ENCODE assay signal across 17 mouse cellular contexts in the genomic region with DNA sequence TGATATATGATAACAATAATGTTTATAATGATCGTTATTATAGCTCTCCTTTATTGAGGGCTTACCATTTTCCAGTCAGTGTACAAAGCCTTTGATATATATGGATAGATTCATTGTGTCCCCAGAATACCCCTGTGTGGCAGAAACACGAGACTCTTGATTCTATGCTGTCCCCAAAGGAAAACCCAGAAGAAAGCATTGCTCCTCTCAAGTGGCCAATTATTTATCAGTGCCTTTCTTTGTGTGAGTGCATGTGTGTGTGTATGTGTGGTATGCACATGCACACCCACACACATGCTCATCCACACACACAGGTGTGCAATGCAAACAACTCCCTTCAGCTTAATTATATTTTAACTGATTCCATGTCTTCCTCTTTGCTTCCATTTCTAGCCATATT. TPM values are rescaled to one million over a fixed set of nuclear protein-coding genes. Genes with fewer than 3 reads are reported as not detected.
A peak's percentile ranks its signal among the peaks of the same experiment; 100 is the strongest.
DNase-seq lines count a peak whose midpoint lies in the region; ATAC-seq and TF ChIP-seq lines count a peak whose summit lies in the region.
"Had no signal": no experiment of that assay in that cellular context is flagged by ENCODE, and none has a peak within 500 bp of the region (broad histone marks: within the 10 kb centered on the region; RNA-seq: fewer than 3 reads in every experiment).

No protein-coding gene starts in this region.

- no peak for TF ChIP-seq CTCF in hindbrain, postnatal 0 days (IDR thresholded peaks at IDR 0.05; ENCODE audit: low read depth)

- no peaks in the 10 kb centered on the region for H3K9me3 ChIP-seq in forebrain, embryonic 16.5 days (ENCODE audit: control insufficient read depth, low read length)
- no peaks in the 10 kb centered on the region for H3K9me3 ChIP-seq in forebrain, embryonic 10.5 days
- no peaks in the 10 kb centered on the region for H3K9me3 ChIP-seq in hindbrain, embryonic 16.5 days (ENCODE audit: control insufficient read depth, low read length)
- no peaks in the 10 kb centered on the region for H3K9me3 ChIP-seq in hindbrain, postnatal 0 days (ENCODE audit: low read length)
- H3K9me3 ChIP-seq in embryonic facial prominence, embryonic 15.5 days (replicated peaks) = no peaks in the 10 kb centered on the region
- no peaks in the 10 kb centered on the region for H3K9me3 ChIP-seq in neural tube, embryonic 15.5 days (replicated peaks)
- no peaks in the 10 kb centered on the region for H3K9me3 ChIP-seq in liver, embryonic 12.5 days (replicated peaks)
- H3K9me3 ChIP-seq: embryonic facial prominence, embryonic 12.5 days; heart, embryonic 13.5 days; hindbrain, embryonic 15.5 days had no signal

- no peak for DNase-seq in forebrain, embryonic 10.5 days (ENCODE audit: extremely low spot score, low spot score)
- DNase-seq in hindbrain, postnatal 0 days (ENCODE audit: low spot score) = no peak
- DNase-seq: adrenal gland, adult 2 months; adrenal gland, postnatal 25 days; embryo, embryonic 11 days; gastrocnemius, postnatal 36 days; heart, adult 11 months; heart, postnatal 36 days; kidney, adult 18-20 months had no signal

- WGBS in forebrain, embryonic 16.5 days = 56% methylated on average over 2 of the region's 2 CpGs
- 84% methylated on average over 2 of the region's 2 CpGs for WGBS in forebrain, embryonic 10.5 days
- WGBS in hindbrain, embryonic 16.5 days = 46% methylated on average over 2 of the region's 2 CpGs
- 65% methylated on average over 2 of the region's 2 CpGs for WGBS in hindbrain, postnatal 0 days
- 66% methylated on average over 2 of the region's 2 CpGs for WGBS in embryonic facial prominence, embryonic 15.5 days
- 26% methylated on average over 2 of the region's 2 CpGs for WGBS in neural tube, embryonic 15.5 days
- 68% methylated on average over 2 of the region's 2 CpGs for WGBS in liver, embryonic 12.5 days (ENCODE audit: insufficient replicate concordance)

- H3K4me1 ChIP-seq in forebrain, embryonic 16.5 days (replicated peaks; ENCODE audit: control insufficient read depth, insufficient read depth, low read length) = peaks cover 6% of the 10 kb centered on the region
- no peaks in the 10 kb centered on the region for H3K4me1 ChIP-seq in forebrain, embryonic 10.5 days
- H3K4me1 ChIP-seq in hindbrain, embryonic 16.5 days (ENCODE audit: control insufficient read depth, insufficient read depth, low read depth, low read length) = no peaks in the 10 kb centered on the region
- no peaks in the 10 kb centered on the region for H3K4me1 ChIP-seq in hindbrain, postnatal 0 days (ENCODE audit: insufficient read depth, low read length)
- H3K4me1 ChIP-seq in embryonic facial prominence, embryonic 15.5 days = no peaks in the 10 kb centered on the region
- peaks cover 12% of the 10 kb centered on the region; the same call in 1 of the 2 replicates for H3K4me1 ChIP-seq in neural tube, embryonic 15.5 days
- no peaks in the 10 kb centered on the region for H3K4me1 ChIP-seq in liver, embryonic 12.5 days
- H3K4me1 ChIP-seq: embryonic facial prominence, embryonic 12.5 days; heart, embryonic 13.5 days had no signal

- no peak overlapping the region for H3K9ac ChIP-seq in forebrain, embryonic 16.5 days (replicated peaks; ENCODE audit: low read depth, low read length)
- H3K9ac ChIP-seq in hindbrain, embryonic 16.5 days (ENCODE audit: low read depth, low read length) = no peak overlapping the region
- H3K9ac ChIP-seq in hindbrain, postnatal 0 days (replicated peaks; ENCODE audit: low read length) = no peak overlapping the region
- H3K9ac ChIP-seq in embryonic facial prominence, embryonic 15.5 days = no peak overlapping the region
- H3K9ac ChIP-seq in neural tube, embryonic 15.5 days (replicated peaks) = no peak overlapping the region
- H3K9ac ChIP-seq in liver, embryonic 12.5 days = no peak overlapping the region
- H3K9ac ChIP-seq: embryonic facial prominence, embryonic 12.5 days; heart, embryonic 13.5 days; hindbrain, embryonic 15.5 days had no signal

- no peaks in the 10 kb centered on the region for H3K27me3 ChIP-seq in forebrain, embryonic 16.5 days (replicated peaks; ENCODE audit: control insufficient read depth, insufficient read depth, low read length)
- H3K27me3 ChIP-seq in forebrain, embryonic 10.5 days (ENCODE audit: poor library complexity, severe bottlenecking) = no peaks in the 10 kb centered on the region
- H3K27me3 ChIP-seq in hindbrain, embryonic 16.5 days (replicated peaks; ENCODE audit: control insufficient read depth, insufficient read depth, low read length) = no peaks in the 10 kb centered on the region
- no peaks in the 10 kb centered on the region for H3K27me3 ChIP-seq in hindbrain, postnatal 0 days (ENCODE audit: insufficient read depth, low read length)
- no peaks in the 10 kb centered on the region for H3K27me3 ChIP-seq in embryonic facial prominence, embryonic 15.5 days
- H3K27me3 ChIP-seq in neural tube, embryonic 15.5 days (replicated peaks) = no peaks in the 10 kb centered on the region
- no peaks in the 10 kb centered on the region for H3K27me3 ChIP-seq in liver, embryonic 12.5 days (replicated peaks)
- H3K27me3 ChIP-seq: embryonic facial prominence, embryonic 12.5 days; heart, embryonic 13.5 days; hindbrain, embryonic 15.5 days had no signal

- no peaks in the 10 kb centered on the region for H3K36me3 ChIP-seq in forebrain, embryonic 16.5 days (ENCODE audit: control insufficient read depth, insufficient read depth)
- H3K36me3 ChIP-seq in forebrain, embryonic 10.5 days (replicated peaks) = no peaks in the 10 kb centered on the region
- H3K36me3 ChIP-seq in hindbrain, embryonic 16.5 days (ENCODE audit: control insufficient read depth, insufficient read depth, low read length) = no peaks in the 10 kb centered on the region
- no peaks in the 10 kb centered on the region for H3K36me3 ChIP-seq in hindbrain, postnatal 0 days (ENCODE audit: insufficient read depth, low read length)
- H3K36me3 ChIP-seq in embryonic facial prominence, embryonic 15.5 days = no peaks in the 10 kb centered on the region
- no peaks in the 10 kb centered on the region for H3K36me3 ChIP-seq in neural tube, embryonic 15.5 days
- no peaks in the 10 kb centered on the region for H3K36me3 ChIP-seq in liver, embryonic 12.5 days
- H3K36me3 ChIP-seq: embryonic facial prominence, embryonic 12.5 days; heart, embryonic 13.5 days; hindbrain, embryonic 15.5 days had no signal

- H3K4me2 ChIP-seq in forebrain, embryonic 16.5 days (ENCODE audit: low read length) = no peak overlapping the region
- no peak overlapping the region for H3K4me2 ChIP-seq in hindbrain, embryonic 16.5 days (ENCODE audit: low read length)
- H3K4me2 ChIP-seq in hindbrain, postnatal 0 days (ENCODE audit: low read depth, low read length) = no peak overlapping the region
- no peak overlapping the region for H3K4me2 ChIP-seq in embryonic facial prominence, embryonic 15.5 days (replicated peaks)
- H3K4me2 ChIP-seq in neural tube, embryonic 15.5 days = no peak overlapping the region
- H3K4me2 ChIP-seq in liver, embryonic 12.5 days = no peak overlapping the region
- H3K4me2 ChIP-seq: embryonic facial prominence, embryonic 12.5 days; heart, embryonic 13.5 days; hindbrain, embryonic 15.5 days had no signal

- H3K4me3 ChIP-seq in forebrain, embryonic 16.5 days (replicated peaks; ENCODE audit: low read length) = no peak overlapping the region
- no peak overlapping the region for H3K4me3 ChIP-seq in forebrain, embryonic 10.5 days
- no peak overlapping the region for H3K4me3 ChIP-seq in hindbrain, embryonic 16.5 days (ENCODE audit: low read length)
- no peak overlapping the region for H3K4me3 ChIP-seq in hindbrain, postnatal 0 days (ENCODE audit: low read length)
- no peak overlapping the region for H3K4me3 ChIP-seq in embryonic facial prominence, embryonic 15.5 days (replicated peaks)
- H3K4me3 ChIP-seq in neural tube, embryonic 15.5 days (replicated peaks) = no peak overlapping the region
- no peak overlapping the region for H3K4me3 ChIP-seq in liver, embryonic 12.5 days
- H3K4me3 ChIP-seq: embryonic facial prominence, embryonic 12.5 days; heart, embryonic 13.5 days; hindbrain, embryonic 15.5 days had no signal

- ATAC-seq in forebrain, embryonic 16.5 days = no peak
- ATAC-seq in hindbrain, embryonic 16.5 days = no peak
- no peak for ATAC-seq in hindbrain, postnatal 0 days
- ATAC-seq in embryonic facial prominence, embryonic 15.5 days (ENCODE audit: insufficient number of reproducible peaks, low FRiP score, low TSS enrichment, low read depth) = peak; percentile 63; the same call in 1 of the 2 replicates
- no peak for ATAC-seq in neural tube, embryonic 15.5 days (ENCODE audit: low FRiP score)
- ATAC-seq in liver, embryonic 12.5 days = no peak

- peak overlapping the region; percentile 62 for H3K27ac ChIP-seq in forebrain, embryonic 16.5 days (ENCODE audit: low read length)
- no peak overlapping the region for H3K27ac ChIP-seq in forebrain, embryonic 10.5 days
- peak overlapping the region; percentile 29; the same call in 1 of the 2 replicates for H3K27ac ChIP-seq in hindbrain, embryonic 16.5 days (ENCODE audit: low read depth, low read length)
- H3K27ac ChIP-seq in hindbrain, postnatal 0 days = no peak overlapping the region
- no peak overlapping the region for H3K27ac ChIP-seq in embryonic facial prominence, embryonic 15.5 days (replicated peaks)
- peak overlapping the region; percentile 70 for H3K27ac ChIP-seq in neural tube, embryonic 15.5 days (replicated peaks)
- no peak overlapping the region for H3K27ac ChIP-seq in liver, embryonic 12.5 days
- H3K27ac ChIP-seq: embryonic facial prominence, embryonic 12.5 days; heart, embryonic 13.5 days had no signal

RNA-seq across cellular contexts. Expression of gene Arpp21, which starts 25.8 kb away (rescaled TPM):
- 81.2 and 115 TPM in 2 replicates for polyA plus RNA-seq in forebrain, embryonic 16.5 days (2015; fragmentation: Nextera tagmentation; extraction: Ambion mirVana)
- 0.20 and 1.4 TPM in 2 replicates for polyA plus RNA-seq in forebrain, embryonic 10.5 days (2016; fragmentation: Nextera tagmentation; extraction: Ambion mirVana)
- 48.2 and 61.8 TPM in 2 replicates for polyA plus RNA-seq in hindbrain, embryonic 16.5 days (2015; fragmentation: Nextera tagmentation; extraction: Ambion mirVana)
- 80.5 and 88.0 TPM in 2 replicates for total RNA-seq in hindbrain, postnatal 0 days (2014; rRNA removed)
- 60.9 and 64.6 TPM in 2 replicates for polyA plus RNA-seq in hindbrain, postnatal 0 days (2015; fragmentation: Nextera tagmentation; extraction: Ambion mirVana)
- 20.7 and 29.3 TPM in 2 replicates for polyA plus RNA-seq in embryonic facial prominence, embryonic 15.5 days (2015; fragmentation: Nextera tagmentation; extraction: Ambion mirVana)
- polyA plus RNA-seq in neural tube, embryonic 15.5 days (2015; fragmentation: Nextera tagmentation; extraction: Ambion mirVana) = 50.8 and 68.1 TPM in 2 replicates
- polyA plus RNA-seq in liver, embryonic 12.5 days (2016; fragmentation: Nextera tagmentation; extraction: Ambion mirVana) = 0.83 and 1.1 TPM in 2 replicates
- total RNA-seq: adrenal gland, postnatal 25 days had no signal

Comparison
In these comparisons a context has a peak if more than half of its experiments do, and no peak if none do; other contexts are left out.
1. H3K27ac ChIP-seq: peak in forebrain, embryonic 16.5 days (single experiment), hindbrain, embryonic 16.5 days (single experiment) and neural tube, embryonic 15.5 days (single experiment); none in forebrain, embryonic 10.5 days (single experiment), hindbrain, postnatal 0 days (single experiment), embryonic facial prominence, embryonic 15.5 days (single experiment) and liver, embryonic 12.5 days (single experiment).